Mouse (Mus musculus) midbrain, embryonic 13.5 days (tissue): Measurements from ENCODE around the gene Smg9. TPM values are rescaled to one million over a fixed set of nuclear protein-coding genes. Genes with fewer than 3 reads are reported as not detected.

Source experiments
- ATAC-seq: fragments of 200-750 bp; cut with Nextera tagmentation; 2 replicates; pipeline ENCODE4 v1.8.0; 2017; ENCODE audit warnings: mild to moderate bottlenecking, moderate TSS enrichment, moderate library complexity
- H3K27ac ChIP-seq: fragments of 300-500 bp; sonication (generic); 2 replicates; pipeline ENCODE4 v1.5.1; 2015; ENCODE audit warnings: inconsistent platforms, mild to moderate bottlenecking, moderate library complexity
- H3K27me3 ChIP-seq: fragments of 300-500 bp; sonication (generic); 2 replicates; pipeline ENCODE4 v1.6.1; 2015; ENCODE audit warnings: mild to moderate bottlenecking, inconsistent platforms
- H3K36me3 ChIP-seq: fragments of 300-500 bp; sonication (generic); 2 replicates; pipeline ENCODE4 v1.6.1; 2015; ENCODE audit warnings: mild to moderate bottlenecking, inconsistent platforms
- H3K4me1 ChIP-seq: fragments of 300-500 bp; sonication (generic); replicated peaks from 2 replicates; pipeline ENCODE4 v1.6.1; 2015; ENCODE audit warnings: inconsistent platforms
- H3K4me2 ChIP-seq: fragments of 300-500 bp; sonication (generic); replicated peaks from 2 replicates; pipeline ENCODE4 v1.6.1; 2015; ENCODE audit warnings: moderate library complexity, mild to moderate bottlenecking, inconsistent platforms
- H3K4me3 ChIP-seq: fragments of 300-500 bp; sonication (generic); replicated peaks from 2 replicates; pipeline ENCODE4 v1.5.1; 2015; ENCODE audit warnings: mild to moderate bottlenecking, inconsistent platforms
- H3K9ac ChIP-seq: fragments of 300-500 bp; sonication (generic); replicated peaks from 2 replicates; pipeline ENCODE4 v1.6.1; 2015; ENCODE audit warnings: mild to moderate bottlenecking, inconsistent platforms
- H3K9me3 ChIP-seq: fragments of 300-500 bp; sonication (generic); 2 replicates; pipeline ENCODE4 v1.6.1; 2016; ENCODE audit warnings: mild to moderate bottlenecking, inconsistent platforms
- whole genome bisulfite sequencing: fragments of 180-500 bp; shearing (Covaris S2); methylation state at CpG from one replicate; pipeline ENCODE4 v1.1.7; 2015; 5-methylcytosine and 5-hydroxymethylcytosine counted together
- polyA plus RNA-seq: library from polyadenylated mRNA; unstranded; fragments of >200 nt; fragmentation: Nextera tagmentation; extraction: Ambion mirVana; gene quantifications from 2 replicates; pipeline ENCODE4 v1.2.1, GENCODE M21; 2015

The Smg9 gene
- polyA plus RNA-seq, 1 experiment from 2014 or later = 32.9 TPM

DNA sequence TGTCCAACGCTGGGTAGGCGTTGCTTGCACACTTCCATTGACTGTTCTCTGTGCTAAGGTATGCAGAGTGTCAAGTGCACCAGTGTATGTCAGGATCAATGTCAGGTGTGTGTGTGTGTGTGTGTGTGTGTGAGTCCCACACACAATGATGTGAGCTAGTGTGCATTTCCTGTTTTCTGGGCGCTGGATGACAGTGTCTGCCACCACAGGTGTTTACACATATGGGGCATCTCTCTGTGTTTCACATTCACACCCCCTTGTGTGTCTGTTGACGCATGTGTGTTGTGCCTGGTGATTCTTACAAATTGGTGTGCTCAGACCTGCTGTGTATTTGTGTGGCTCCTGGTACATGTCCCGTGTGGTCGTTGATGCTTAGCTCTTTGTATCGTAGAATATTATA, 30.5 kb upstream of the Smg9 start:
- Histone ChIP-seq H3K4me3 (no peak overlapping the region), H3K9ac (no peak overlapping the region), H3K27me3 (0 out of 2 replicates have a peak, but pooled peaks cover 4% of the 10 kb centered on the region), H3K36me3 (no peaks in the 10 kb centered on the region), H3K9me3 (no peaks in the 10 kb centered on the region), H3K27ac (no peak overlapping the region), H3K4me2 (no peak overlapping the region), H3K4me1 (peaks cover 12% of the 10 kb centered on the region)
- 90% methylated on average over 7 of the region's 7 CpGs for WGBS
- no peak for ATAC-seq

DNA sequence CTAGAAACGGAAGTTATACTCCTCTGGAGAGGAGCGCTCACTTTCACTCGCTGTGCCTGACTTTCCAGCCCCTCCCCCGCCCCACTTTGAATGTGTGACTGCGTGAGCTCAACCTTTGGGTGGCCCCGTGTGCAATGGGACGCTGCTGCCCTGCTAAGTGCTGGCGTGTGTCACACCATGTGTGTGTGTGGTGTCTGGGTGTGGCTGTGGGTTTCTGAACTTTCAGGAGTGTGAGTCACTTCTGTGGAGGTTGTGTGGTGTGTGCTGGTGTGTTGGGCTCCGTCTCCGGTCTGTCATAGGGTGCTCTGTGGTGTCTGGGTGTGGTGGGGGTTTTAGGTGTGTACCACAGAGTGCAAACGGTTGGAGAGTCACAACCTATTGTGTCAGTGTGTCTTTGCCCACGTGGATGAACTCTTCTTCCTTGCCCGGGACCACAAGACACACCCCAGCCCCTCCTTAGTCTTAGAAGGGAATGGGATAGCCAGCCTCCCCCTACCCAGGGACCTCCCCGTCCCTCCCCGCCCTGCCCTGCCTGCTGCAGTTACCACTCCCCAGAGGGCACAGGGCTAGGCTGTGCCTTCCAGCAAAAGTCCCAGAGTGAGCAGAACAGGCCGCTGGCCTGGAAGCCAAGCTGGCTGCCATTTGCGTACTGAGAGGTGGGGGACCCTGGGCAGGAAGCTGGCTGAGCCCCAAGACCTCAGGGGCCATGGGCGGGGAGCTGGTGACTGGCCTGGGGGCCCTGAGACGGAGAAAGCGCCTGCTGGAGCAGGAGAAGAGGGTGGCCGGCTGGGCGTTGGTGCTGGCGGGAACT, 29.5 kb upstream of the Smg9 start, which contains the start of gene Kcnn4:
TSS of gene Kcnn4 (plus strand) at position 533 of the 811 bp plus-strand sequence.
- Histone ChIP-seq H3K27me3 (no peaks in the 10 kb centered on the region), H3K4me1 (peaks cover 15% of the 10 kb centered on the region), H3K9ac (no peak within 1 kb of the TSS), H3K27ac (no peak within 1 kb of the TSS), H3K4me3 (no peak within 1 kb of the TSS), H3K36me3 (no peaks in the 10 kb centered on the region), H3K9me3 (no peaks in the 10 kb centered on the region), H3K4me2 (no peak within 1 kb of the TSS)
- no peak for ATAC-seq
- 50% methylated on average over 23 of the region's 23 CpGs for WGBS

DNA sequence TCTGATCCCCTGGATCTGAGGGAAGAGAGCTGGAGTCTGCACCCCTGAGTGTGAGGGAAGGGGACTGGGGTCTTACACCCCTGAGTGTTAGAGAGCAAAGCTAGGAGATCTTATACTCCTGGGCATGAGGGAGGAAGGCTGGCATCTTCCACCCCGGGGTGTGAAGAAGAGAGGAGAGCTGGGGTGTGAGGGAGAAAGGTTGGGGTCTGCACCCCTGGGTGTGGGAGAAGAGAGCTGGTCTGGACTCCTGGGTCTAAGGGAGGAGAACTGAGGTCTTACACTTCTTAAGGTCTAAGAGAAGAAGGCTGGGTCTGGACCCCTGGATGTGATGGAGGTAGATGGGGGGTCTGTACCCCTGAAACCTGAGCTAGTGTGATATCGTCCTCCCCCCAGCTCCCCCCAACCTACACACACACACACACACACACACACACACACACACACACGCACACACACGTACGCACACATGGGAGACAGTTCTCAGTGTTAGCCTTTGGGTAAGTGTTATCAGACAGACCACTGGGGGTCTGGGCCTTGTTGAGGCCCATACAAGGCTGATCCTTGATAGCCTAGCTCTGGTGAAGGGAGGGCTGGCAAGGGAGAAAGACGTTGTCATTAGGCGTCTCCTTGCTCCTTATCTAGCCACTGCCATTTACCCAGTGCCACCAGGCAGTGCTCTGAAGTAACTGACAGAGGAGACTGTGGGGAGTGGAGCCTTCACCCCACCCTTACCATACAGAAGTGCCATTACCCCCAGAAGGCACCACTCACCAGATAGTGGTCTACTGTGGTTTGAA, 28.2 kb upstream of the Smg9 start:
- no peak for ATAC-seq
- peaks cover 15% of the 10 kb centered on the region for H3K4me1 ChIP-seq
- H3K27ac ChIP-seq = no peak overlapping the region
- H3K27me3 ChIP-seq = no peaks in the 10 kb centered on the region
- no peaks in the 10 kb centered on the region for H3K9me3 ChIP-seq
- no peaks in the 10 kb centered on the region for H3K36me3 ChIP-seq
- no peak overlapping the region for H3K9ac ChIP-seq
- H3K4me3 ChIP-seq = no peak overlapping the region
- no peak overlapping the region for H3K4me2 ChIP-seq
- WGBS = 76% methylated on average over 7 of the region's 7 CpGs

DNA sequence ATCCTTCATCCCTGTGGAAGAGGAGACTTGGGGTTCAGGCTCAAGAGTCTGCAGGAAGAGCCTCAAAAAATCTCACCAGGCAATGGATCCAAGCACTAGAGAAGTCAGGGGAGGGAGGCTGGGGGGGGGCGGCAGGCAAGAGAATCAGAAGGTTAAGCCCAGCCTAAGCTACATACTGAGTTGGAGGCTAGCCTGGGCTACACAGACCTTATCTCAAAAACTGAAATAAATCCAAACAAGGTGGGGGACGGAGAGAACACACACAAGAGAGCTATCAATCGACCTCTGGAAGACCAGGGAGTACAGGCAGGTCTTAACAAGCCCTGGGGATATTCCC, 27.6 kb upstream of the Smg9 start:
- no peak overlapping the region for H3K4me3 ChIP-seq
- WGBS = 66% methylated on average over 3 of the region's 3 CpGs
- H3K4me1 ChIP-seq = peaks cover 15% of the 10 kb centered on the region
- ATAC-seq = no peak
- H3K27ac ChIP-seq = no peak overlapping the region
- H3K9me3 ChIP-seq = no peaks in the 10 kb centered on the region
- H3K36me3 ChIP-seq = no peaks in the 10 kb centered on the region
- no peak overlapping the region for H3K4me2 ChIP-seq
- H3K9ac ChIP-seq = no peak overlapping the region
- H3K27me3 ChIP-seq = peaks cover 4% of the 10 kb centered on the region

DNA sequence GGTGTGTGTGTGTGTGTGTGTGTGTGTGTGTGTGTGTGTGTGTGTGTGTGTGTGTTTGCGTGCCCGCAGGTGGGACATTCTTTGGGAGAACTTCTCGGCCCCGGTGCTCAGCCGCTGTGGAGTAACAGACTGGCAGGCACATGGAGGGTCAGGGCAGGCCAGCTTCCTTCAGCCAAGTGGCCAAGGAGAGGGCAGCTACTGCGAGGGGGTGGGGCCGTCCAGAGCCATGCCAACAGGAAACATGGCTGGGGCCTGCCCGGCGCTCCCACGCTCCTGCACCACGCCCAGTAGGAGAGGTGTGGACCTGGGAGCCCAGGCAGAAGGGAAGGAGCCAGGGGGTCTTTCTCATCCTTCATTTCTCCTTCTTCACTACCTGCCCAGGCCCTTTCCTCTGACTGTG, 27.1 kb upstream of the Smg9 start:
- peaks cover 10% of the 10 kb centered on the region for H3K27me3 ChIP-seq
- no peak for ATAC-seq
- no peaks in the 10 kb centered on the region for H3K36me3 ChIP-seq
- peaks cover 20% of the 10 kb centered on the region for H3K4me1 ChIP-seq
- H3K4me2 ChIP-seq = no peak overlapping the region
- no peak overlapping the region for H3K4me3 ChIP-seq
- H3K27ac ChIP-seq = no peak overlapping the region
- WGBS = 89% methylated on average over 9 of the region's 11 CpGs
- H3K9ac ChIP-seq = no peak overlapping the region
- no peaks in the 10 kb centered on the region for H3K9me3 ChIP-seq

DNA sequence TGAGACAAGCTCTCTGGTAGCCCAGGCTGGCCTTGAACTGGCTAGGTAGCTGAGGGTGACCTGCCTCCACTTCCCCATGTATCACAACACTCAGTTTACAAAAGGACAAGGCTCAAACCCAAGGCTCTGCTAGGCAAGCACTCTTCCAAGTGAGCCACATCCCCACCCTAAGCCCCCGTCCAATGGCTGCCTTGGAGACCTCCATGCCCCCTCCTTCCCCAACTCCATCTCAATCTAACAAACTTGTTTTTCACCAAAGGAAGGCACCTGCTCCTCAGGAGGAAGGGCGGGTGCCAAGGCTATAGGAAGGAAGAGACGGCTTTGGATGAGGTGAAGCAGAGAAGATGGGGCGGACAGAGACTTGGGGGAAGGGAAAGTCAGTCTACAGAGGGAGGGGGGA, 26.6 kb upstream of the Smg9 start:
- H3K36me3 ChIP-seq = no peaks in the 10 kb centered on the region
- H3K4me1 ChIP-seq = peaks cover 22% of the 10 kb centered on the region
- peaks cover 13% of the 10 kb centered on the region for H3K27me3 ChIP-seq
- no peak for ATAC-seq
- H3K4me3 ChIP-seq = no peak overlapping the region
- H3K9ac ChIP-seq = no peak overlapping the region
- H3K9me3 ChIP-seq = no peaks in the 10 kb centered on the region
- 71% methylated on average over 4 of the region's 4 CpGs for WGBS
- peak overlapping the region; percentile 12; the same call in 1 of the 2 replicates for H3K27ac ChIP-seq
- no peak overlapping the region for H3K4me2 ChIP-seq

- Histone ChIP-seq H3K9ac (peak overlapping the region; percentile 32; the same call in 1 of the 2 replicates), H3K4me2 (peak overlapping the region; percentile 23; the same call in 1 of the 2 replicates), H3K9me3 (no peaks in the 10 kb centered on the region), H3K4me1 (peaks cover 22% of the 10 kb centered on the region), H3K36me3 (no peaks in the 10 kb centered on the region), H3K27ac (peak overlapping the region; percentile 59), H3K4me3 (no peak overlapping the region), H3K27me3 (peaks cover 15% of the 10 kb centered on the region)
- ATAC-seq = peak; percentile 71
- WGBS = 38% methylated on average over 20 of the region's 20 CpGs
Observed at GRCm38 (mm10) chr7:24373538-24374379, 25.7 kb upstream of the Smg9 start.

GRCm38 (mm10) chr7:24376456-24376855, 23.0 kb upstream of the Smg9 start:
- no peaks in the 10 kb centered on the region for H3K36me3 ChIP-seq
- peaks cover 15% of the 10 kb centered on the region for H3K27me3 ChIP-seq
- no peak for ATAC-seq
- no peak overlapping the region for H3K9ac ChIP-seq
- 86% methylated on average over 8 of the region's 8 CpGs for WGBS
- no peak overlapping the region for H3K27ac ChIP-seq
- peaks cover 20% of the 10 kb centered on the region for H3K4me1 ChIP-seq
- H3K4me2 ChIP-seq = no peak overlapping the region
- H3K9me3 ChIP-seq = no peaks in the 10 kb centered on the region
- H3K4me3 ChIP-seq = no peak overlapping the region

DNA sequence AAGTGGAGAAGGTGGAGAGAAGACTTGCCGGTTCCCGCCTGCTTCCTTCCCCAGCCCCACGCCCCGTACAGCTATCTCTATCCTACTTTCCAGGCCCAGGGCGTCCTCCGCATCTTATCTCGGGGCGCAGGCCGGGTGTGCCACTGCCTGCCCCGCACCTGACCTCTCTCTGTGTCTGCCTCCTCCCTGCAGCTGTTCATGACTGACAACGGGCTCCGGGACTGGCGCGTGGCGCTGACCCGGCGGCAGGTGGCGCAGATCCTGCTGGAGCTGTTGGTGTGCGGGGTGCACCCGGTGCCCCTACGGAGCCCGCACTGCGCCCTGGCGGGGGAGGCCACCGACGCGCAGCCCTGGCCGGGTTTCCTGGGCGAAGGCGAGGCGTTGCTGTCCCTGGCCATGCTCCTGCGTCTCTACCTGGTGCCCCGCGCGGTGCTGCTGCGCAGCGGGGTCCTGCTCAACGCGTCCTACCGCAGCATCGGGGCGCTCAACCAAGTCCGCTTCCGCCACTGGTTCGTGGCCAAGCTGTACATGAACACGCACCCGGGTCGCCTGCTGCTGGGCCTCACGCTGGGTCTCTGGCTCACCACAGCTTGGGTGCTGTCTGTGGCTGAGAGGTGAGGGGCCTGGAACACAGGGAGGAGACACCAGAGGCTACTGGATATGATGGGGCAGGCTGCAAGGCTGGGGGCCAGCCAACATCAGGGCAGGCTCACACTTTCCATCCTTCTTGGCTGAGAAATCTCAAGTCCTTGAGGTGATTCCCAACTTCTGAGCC, 22.1 kb upstream of the Smg9 start:
- peak overlapping the region; percentile 37; the same call in 1 of the 2 replicates for H3K9ac ChIP-seq
- 0 out of 2 replicates have a peak, but pooled peaks have one; percentile 10 for ATAC-seq
- H3K27me3 ChIP-seq = peaks cover 18% of the 10 kb centered on the region
- WGBS = 8% methylated on average over 49 of the region's 49 CpGs
- peak overlapping the region; percentile 28 for H3K4me3 ChIP-seq
- H3K36me3 ChIP-seq = no peaks in the 10 kb centered on the region
- no peak overlapping the region; the same call in 1 of the 2 replicates for H3K27ac ChIP-seq
- no peaks in the 10 kb centered on the region for H3K9me3 ChIP-seq
- peak overlapping the region; percentile 47 for H3K4me2 ChIP-seq
- H3K4me1 ChIP-seq = peaks cover 20% of the 10 kb centered on the region

- H3K9ac ChIP-seq = no peak overlapping the region
- H3K27me3 ChIP-seq = peaks cover 19% of the 10 kb centered on the region
- H3K4me3 ChIP-seq = no peak overlapping the region
- no peaks in the 10 kb centered on the region for H3K9me3 ChIP-seq
- no peak for ATAC-seq
- H3K27ac ChIP-seq = no peak overlapping the region
- 78% methylated on average over 10 of the region's 10 CpGs for WGBS
- H3K4me1 ChIP-seq = peaks cover 17% of the 10 kb centered on the region
- H3K36me3 ChIP-seq = no peaks in the 10 kb centered on the region
- H3K4me2 ChIP-seq = no peak overlapping the region
Observed at GRCm38 (mm10) chr7:24378049-24378701, 21.2 kb upstream of the Smg9 start.

- ATAC-seq = no peak
- WGBS = 83% methylated on average over 7 of the region's 7 CpGs
- H3K4me1 ChIP-seq = peaks cover 7% of the 10 kb centered on the region
- H3K36me3 ChIP-seq = no peaks in the 10 kb centered on the region
- no peak overlapping the region for H3K9ac ChIP-seq
- no peak overlapping the region for H3K4me3 ChIP-seq
- no peaks in the 10 kb centered on the region for H3K9me3 ChIP-seq
- no peak overlapping the region for H3K27ac ChIP-seq
- peaks cover 26% of the 10 kb centered on the region for H3K27me3 ChIP-seq
- H3K4me2 ChIP-seq = no peak overlapping the region
Observed at GRCm38 (mm10) chr7:24379934-24380333, 19.5 kb upstream of the Smg9 start.
